In genomic region chr6:115030098-115030497, GRCm38 (mm10) we compare ENCODE assay signal across 9 mouse cellular contexts. TPM values are rescaled to one million over a fixed set of nuclear protein-coding genes. Genes with fewer than 3 reads are reported as not detected.
A peak's percentile ranks its signal among the peaks of the same experiment; 100 is the strongest.
DNase-seq lines count a peak whose midpoint lies in the region; ATAC-seq and TF ChIP-seq lines count a peak whose summit lies in the region.
"Had no signal": no experiment of that assay in that cellular context is flagged by ENCODE, and none has a peak within 500 bp of the region (broad histone marks: within the 10 kb centered on the region; RNA-seq: fewer than 3 reads in every experiment).

No protein-coding gene starts in this region.

- peak; percentile 69 for TF ChIP-seq CTCF in layer of hippocampus, adult 2 months (conservative IDR thresholded peaks at IDR 0.05)

- DNase-seq in cerebellum, postnatal 10 days = peak; percentile 20 to 32
- DNase-seq in cerebellum, adult 9-10 months = no peak
- no peak for DNase-seq in layer of hippocampus, adult 2 months (ENCODE audit: low spot score in 2 of 2)
- no peak for DNase-seq in layer of hippocampus, adult 11-12 months (ENCODE audit: low spot score)
- peak; percentile 44 for DNase-seq in A20 (ENCODE audit: low read depth, low spot score)
- DNase-seq in retina, postnatal 1 day = no peak
- DNase-seq in left cerebral cortex, adult 9 months (ENCODE audit: low spot score in 2 of 2) = no peak

- ATAC-seq in common myeloid progenitor, adult 5-6 weeks (replicated peaks; ENCODE audit: low read depth, poor library complexity, severe bottlenecking) = peak; percentile 52; the same call in 1 of the 2 replicates

- no peak overlapping the region for H3K27ac ChIP-seq in layer of hippocampus, adult 2 months

- H3K4me3 ChIP-seq in layer of hippocampus, adult 2 months = no peak overlapping the region
- H3K4me3 ChIP-seq: erythroblast, embryonic 14.5 days had no signal

RNA-seq across cellular contexts. Expression of gene Tamm41, which starts 7.6 kb away (rescaled TPM):
- 10 to 100 TPM; 18.6 to 20.9 TPM for total RNA-seq in layer of hippocampus, adult 2 months (2021)
- 61.3 and 68.6 TPM in 2 replicates for total RNA-seq in common myeloid progenitor, adult 5-6 weeks (2017)

Comparison
In these comparisons a context has a peak if more than half of its experiments do, and no peak if none do; other contexts are left out.
1. DNase-seq: peak in cerebellum, postnatal 10 days (2 of 2) and A20 (single experiment); none in cerebellum, adult 9-10 months (single experiment), layer of hippocampus, adult 2 months (0 of 2), layer of hippocampus, adult 11-12 months (single experiment), retina, postnatal 1 day (single experiment) and left cerebral cortex, adult 9 months (0 of 2).